Mouse (Mus musculus): ENCODE measurements around the gene Cldn3. TPM values are rescaled to one million over a fixed set of nuclear protein-coding genes. Genes with fewer than 3 reads are reported as not detected.

The Cldn3 gene
- polyA plus RNA-seq, 1 experiment from 2014 or later, result 16.2 TPM

DNA sequence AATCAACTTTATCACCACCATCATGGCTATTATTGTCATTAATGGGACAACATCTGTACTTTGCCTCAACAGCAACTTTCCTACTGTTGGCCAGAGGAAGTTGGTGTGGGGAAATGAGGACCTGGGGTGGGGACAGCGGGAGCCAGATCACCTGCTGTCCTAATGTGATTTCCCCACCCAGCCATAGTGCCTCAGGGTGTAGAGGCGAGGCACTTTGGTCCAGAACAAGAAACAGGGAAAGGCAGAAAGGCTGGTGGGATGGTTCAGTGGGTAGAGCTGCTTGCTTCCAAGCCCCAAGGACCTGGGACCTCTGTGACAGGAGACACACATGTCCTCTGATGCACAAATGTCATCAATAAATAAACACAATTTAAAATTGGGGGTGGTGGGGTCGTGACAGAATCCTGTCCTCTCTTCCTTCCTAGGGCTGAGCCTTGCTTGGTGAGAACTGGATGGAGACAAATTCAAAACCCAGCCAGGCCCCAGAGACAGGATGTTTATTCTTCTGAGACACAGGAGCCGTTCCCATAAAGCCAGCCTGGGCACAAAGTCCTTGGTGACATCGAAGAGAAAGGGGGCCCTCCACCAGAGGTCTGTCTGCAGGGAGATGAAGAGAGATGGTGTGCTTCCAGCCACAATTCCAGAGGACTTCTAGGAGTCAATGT lies 38.5 kb upstream of the Cldn3 start:
- 45% methylated on average over 5 of the region's 5 CpGs for WGBS
- Histone ChIP-seq H3K4me2 (replicated peaks; ENCODE audit: low read depth) (no peak overlapping the region; the same call in 1 of the 2 replicates), H3K4me1 (replicated peaks; ENCODE audit: control insufficient read depth, insufficient read depth) (peaks cover 12% of the 10 kb centered on the region; the same call in 1 of the 2 replicates), H3K9me3 (ENCODE audit: control insufficient read depth, low read length) (no peaks in the 10 kb centered on the region), H3K27me3 (ENCODE audit: control insufficient read depth, insufficient read depth, low read length) (no peaks in the 10 kb centered on the region), H3K36me3 (ENCODE audit: control insufficient read depth, insufficient read depth, low read length) (no peaks in the 10 kb centered on the region), H3K9ac (ENCODE audit: low read length) (0 out of 2 replicates have a peak overlapping the region, but pooled peaks have one; percentile 27), H3K27ac (replicated peaks) (peak overlapping the region; percentile 65), H3K4me3 (ENCODE audit: low read depth, low read length) (no peak overlapping the region)
- TF ChIP-seq EP300 (optimal IDR thresholded peaks at IDR 0.05) (no peak), CTCF (IDR thresholded peaks at IDR 0.05; ENCODE audit: low read depth) (no peak)
- no peak for ATAC-seq (ENCODE audit: low FRiP score, low TSS enrichment)
- no peak for DNase-seq (ENCODE audit: low spot score)

DNA sequence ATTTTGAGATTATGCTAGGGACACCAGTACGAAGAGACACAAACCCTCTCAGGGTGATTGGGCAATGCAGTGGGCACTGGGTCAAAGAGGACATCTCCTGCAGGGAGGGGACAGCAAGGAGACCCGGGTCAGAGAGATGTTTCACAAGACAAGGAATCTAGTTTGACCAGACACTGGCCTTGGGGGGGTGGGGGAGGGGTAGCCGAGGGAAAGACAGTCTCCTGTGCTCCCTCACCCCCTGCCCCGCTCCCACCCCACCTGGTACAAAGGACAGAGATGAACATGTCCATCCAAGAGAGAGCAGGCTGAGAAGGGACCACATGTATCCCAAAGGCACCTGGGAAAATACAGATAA lies 38.0 kb upstream of the Cldn3 start:
- ATAC-seq (ENCODE audit: low FRiP score, low TSS enrichment), result no peak
- no peaks in the 10 kb centered on the region for H3K9me3 ChIP-seq (ENCODE audit: control insufficient read depth, low read length)
- no peak overlapping the region for H3K9ac ChIP-seq (ENCODE audit: low read length)
- H3K27me3 ChIP-seq (ENCODE audit: control insufficient read depth, insufficient read depth, low read length), result no peaks in the 10 kb centered on the region
- H3K27ac ChIP-seq (replicated peaks), result no peak overlapping the region
- DNase-seq (ENCODE audit: low spot score), result no peak
- WGBS, result 39% methylated on average over 4 of the region's 4 CpGs
- H3K4me1 ChIP-seq (replicated peaks; ENCODE audit: control insufficient read depth, insufficient read depth), result peaks cover 12% of the 10 kb centered on the region; the same call in 1 of the 2 replicates
- H3K36me3 ChIP-seq (ENCODE audit: control insufficient read depth, insufficient read depth, low read length), result no peaks in the 10 kb centered on the region
- H3K4me3 ChIP-seq (ENCODE audit: low read depth, low read length), result no peak overlapping the region
- TF ChIP-seq CTCF (IDR thresholded peaks at IDR 0.05; ENCODE audit: low read depth) (no peak), EP300 (optimal IDR thresholded peaks at IDR 0.05) (no peak)
- H3K4me2 ChIP-seq (replicated peaks; ENCODE audit: low read depth), result no peak overlapping the region

DNA sequence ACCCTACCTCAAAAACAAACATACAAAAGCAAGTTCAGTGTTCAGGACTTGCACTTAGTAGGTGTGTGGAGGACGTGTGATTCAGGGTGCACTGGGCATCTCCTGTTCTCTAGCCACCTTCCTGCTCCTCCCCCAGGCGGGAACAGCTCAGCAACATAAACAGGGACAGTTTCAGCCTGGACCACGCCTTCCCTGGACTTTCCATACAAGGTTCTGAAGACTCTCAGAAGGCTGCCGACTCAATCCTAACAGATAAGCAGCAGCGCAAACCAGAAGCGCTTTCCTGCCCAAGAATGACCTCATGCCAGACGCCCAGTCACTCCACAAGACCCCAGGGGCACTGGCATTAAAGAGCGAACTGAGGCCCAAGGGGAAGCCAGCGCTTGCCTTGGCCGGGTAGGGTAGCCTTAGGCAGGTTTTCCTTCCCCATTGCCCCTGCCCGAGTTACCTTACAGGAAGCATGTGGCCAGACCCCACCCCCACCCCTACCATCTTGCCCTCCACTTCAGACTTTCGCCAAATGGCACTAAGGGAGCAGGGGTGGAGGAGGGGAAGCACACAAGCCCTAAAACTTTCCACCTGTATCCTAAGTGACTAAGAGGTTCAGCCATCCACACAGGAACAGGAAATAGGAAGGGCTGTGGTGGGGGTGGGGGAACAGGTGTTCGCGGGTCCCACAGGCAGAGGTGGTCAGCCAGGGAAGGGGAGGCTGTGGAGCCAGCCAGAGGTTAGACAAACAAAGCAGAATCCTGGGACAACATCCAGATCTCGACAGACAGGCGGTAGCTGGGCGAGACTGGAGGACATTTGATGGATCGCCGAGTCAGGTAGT lies 34.7 kb upstream of the Cldn3 start:
- H3K9me3 ChIP-seq (ENCODE audit: control insufficient read depth, low read length), result no peaks in the 10 kb centered on the region
- no peak overlapping the region for H3K4me3 ChIP-seq (ENCODE audit: low read depth, low read length)
- H3K36me3 ChIP-seq (ENCODE audit: control insufficient read depth, insufficient read depth, low read length), result no peaks in the 10 kb centered on the region
- ATAC-seq (ENCODE audit: low FRiP score, low TSS enrichment) (peak; percentile 72), DNase-seq (ENCODE audit: low spot score) (peak; percentile 77)
- peaks cover 12% of the 10 kb centered on the region; the same call in 1 of the 2 replicates for H3K4me1 ChIP-seq (replicated peaks; ENCODE audit: control insufficient read depth, insufficient read depth)
- H3K27me3 ChIP-seq (ENCODE audit: control insufficient read depth, insufficient read depth, low read length), result no peaks in the 10 kb centered on the region
- peak overlapping the region; percentile 44 for H3K4me2 ChIP-seq (replicated peaks; ENCODE audit: low read depth)
- H3K9ac ChIP-seq (ENCODE audit: low read length), result peak overlapping the region; percentile 38
- peak overlapping the region; percentile 53; the same call in 1 of the 2 replicates for H3K27ac ChIP-seq (replicated peaks)
- TF ChIP-seq CTCF (IDR thresholded peaks at IDR 0.05; ENCODE audit: low read depth) (no peak), EP300 (optimal IDR thresholded peaks at IDR 0.05) (no peak)
- 4% methylated on average over 19 of the region's 19 CpGs for WGBS

DNA sequence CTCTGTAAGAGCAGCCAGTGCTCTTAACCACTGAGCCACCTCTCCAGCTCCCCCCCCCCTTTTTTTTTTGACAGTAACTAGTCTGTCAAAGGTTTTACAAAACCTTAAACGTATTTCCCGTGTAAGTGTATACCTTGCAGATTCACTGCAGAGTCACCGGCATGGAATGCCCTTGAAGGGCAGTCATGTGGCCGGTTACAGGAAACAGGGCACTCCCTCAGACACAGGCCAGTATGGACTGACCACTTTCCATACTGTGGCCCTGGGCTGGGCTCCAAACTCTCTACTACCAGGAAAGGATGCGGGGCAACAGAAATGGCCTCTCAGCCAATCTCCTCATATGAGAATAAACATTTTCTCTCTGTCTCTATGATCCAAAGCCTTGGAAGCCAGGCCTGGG lies 30.5 kb upstream of the Cldn3 start:
- no peak overlapping the region for H3K4me3 ChIP-seq (ENCODE audit: low read depth, low read length)
- 62% methylated on average over 5 of the region's 5 CpGs for WGBS
- ATAC-seq (ENCODE audit: low FRiP score, low TSS enrichment) (no peak), DNase-seq (ENCODE audit: low spot score) (peak; percentile 37)
- H3K9me3 ChIP-seq (ENCODE audit: control insufficient read depth, low read length), result no peaks in the 10 kb centered on the region
- H3K27me3 ChIP-seq (ENCODE audit: control insufficient read depth, insufficient read depth, low read length), result no peaks in the 10 kb centered on the region
- H3K36me3 ChIP-seq (ENCODE audit: control insufficient read depth, insufficient read depth, low read length), result no peaks in the 10 kb centered on the region
- TF ChIP-seq EP300 (optimal IDR thresholded peaks at IDR 0.05) (no peak), CTCF (IDR thresholded peaks at IDR 0.05; ENCODE audit: low read depth) (no peak)
- H3K9ac ChIP-seq (ENCODE audit: low read length), result no peak overlapping the region
- no peak overlapping the region for H3K4me2 ChIP-seq (replicated peaks; ENCODE audit: low read depth)
- H3K27ac ChIP-seq (replicated peaks), result no peak overlapping the region
- H3K4me1 ChIP-seq (replicated peaks; ENCODE audit: control insufficient read depth, insufficient read depth), result peaks cover 6% of the 10 kb centered on the region; the same call in 1 of the 2 replicates

DNA sequence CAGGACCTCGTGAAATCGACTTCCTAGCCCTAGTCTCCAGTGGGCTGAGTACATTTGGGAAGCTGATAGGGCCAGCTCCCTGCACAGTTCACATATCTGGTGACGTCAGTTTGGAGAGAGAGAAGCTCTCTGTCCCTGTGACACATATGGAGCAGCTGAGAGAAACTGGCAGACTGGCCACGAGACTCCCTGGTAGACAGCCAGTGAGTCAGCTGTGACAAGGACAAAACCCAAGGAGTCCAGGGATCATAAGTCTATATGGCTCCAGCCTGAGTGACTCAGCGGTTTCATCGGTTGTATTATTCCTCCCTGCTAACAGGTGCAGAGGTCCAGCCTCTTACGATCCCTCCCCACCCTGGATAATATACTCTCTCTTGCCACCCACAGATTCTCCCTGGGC lies 26.9 kb upstream of the Cldn3 start:
- H3K4me2 ChIP-seq (replicated peaks; ENCODE audit: low read depth), result no peak overlapping the region
- DNase-seq (ENCODE audit: low spot score) (peak; percentile 69), ATAC-seq (ENCODE audit: low FRiP score, low TSS enrichment) (peak; percentile 92)
- H3K36me3 ChIP-seq (ENCODE audit: control insufficient read depth, insufficient read depth, low read length), result no peaks in the 10 kb centered on the region
- H3K27ac ChIP-seq (replicated peaks), result peak overlapping the region; percentile 30; the same call in 1 of the 2 replicates
- no peaks in the 10 kb centered on the region for H3K9me3 ChIP-seq (ENCODE audit: control insufficient read depth, low read length)
- no peak overlapping the region for H3K4me3 ChIP-seq (ENCODE audit: low read depth, low read length)
- H3K9ac ChIP-seq (ENCODE audit: low read length), result no peak overlapping the region
- H3K27me3 ChIP-seq (ENCODE audit: control insufficient read depth, insufficient read depth, low read length), result no peaks in the 10 kb centered on the region
- H3K4me1 ChIP-seq (replicated peaks; ENCODE audit: control insufficient read depth, insufficient read depth), result no peaks in the 10 kb centered on the region
- no peak for TF ChIP-seq CTCF (IDR thresholded peaks at IDR 0.05; ENCODE audit: low read depth)
- TF ChIP-seq EP300 (optimal IDR thresholded peaks at IDR 0.05), result no peak
- 55% methylated on average over 7 of the region's 7 CpGs for WGBS

DNA sequence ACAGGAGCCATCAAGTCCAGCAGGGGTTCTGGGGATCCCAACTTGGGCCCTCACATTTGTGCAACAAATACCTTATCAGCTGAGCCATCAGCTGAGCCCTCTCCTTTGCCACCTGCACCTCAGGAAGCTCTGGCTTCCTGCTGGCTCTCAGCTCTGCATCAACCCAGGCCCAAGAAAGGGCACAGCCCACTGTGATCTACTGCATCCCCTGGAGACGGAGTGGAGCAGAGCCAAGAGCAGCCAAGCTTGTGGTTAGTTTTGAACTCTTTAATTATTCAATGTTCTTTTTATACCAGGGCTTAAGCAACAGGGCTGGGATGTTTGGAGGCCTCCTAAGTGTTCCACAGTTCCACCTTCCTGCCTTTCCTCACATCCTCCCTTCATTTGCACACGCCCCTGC lies 25.6 kb upstream of the Cldn3 start:
- no peaks in the 10 kb centered on the region for H3K9me3 ChIP-seq (ENCODE audit: control insufficient read depth, low read length)
- ATAC-seq (ENCODE audit: low FRiP score, low TSS enrichment), result no peak
- H3K27ac ChIP-seq (replicated peaks), result no peak overlapping the region
- no peaks in the 10 kb centered on the region for H3K4me1 ChIP-seq (replicated peaks; ENCODE audit: control insufficient read depth, insufficient read depth)
- no peaks in the 10 kb centered on the region for H3K27me3 ChIP-seq (ENCODE audit: control insufficient read depth, insufficient read depth, low read length)
- WGBS, result 48% methylated on average over 2 of the region's 2 CpGs
- no peak overlapping the region for H3K4me2 ChIP-seq (replicated peaks; ENCODE audit: low read depth)
- no peaks in the 10 kb centered on the region for H3K36me3 ChIP-seq (ENCODE audit: control insufficient read depth, insufficient read depth, low read length)
- no peak overlapping the region for H3K9ac ChIP-seq (ENCODE audit: low read length)
- TF ChIP-seq EP300 (optimal IDR thresholded peaks at IDR 0.05), result no peak
- TF ChIP-seq CTCF (IDR thresholded peaks at IDR 0.05; ENCODE audit: low read depth), result no peak
- DNase-seq (ENCODE audit: low spot score), result no peak
- H3K4me3 ChIP-seq (ENCODE audit: low read depth, low read length), result no peak overlapping the region
